Mouse (Mus musculus) telencephalon, adult 2 months (tissue): ENCODE data around the gene Mroh2a.

Experiments
- DNase-seq: peaks from one replicate; pipeline ENCODE4 v3.0.0-alpha.2; 2011; ENCODE audit warnings: low read depth, low spot score

Mroh2a gene

DNA sequence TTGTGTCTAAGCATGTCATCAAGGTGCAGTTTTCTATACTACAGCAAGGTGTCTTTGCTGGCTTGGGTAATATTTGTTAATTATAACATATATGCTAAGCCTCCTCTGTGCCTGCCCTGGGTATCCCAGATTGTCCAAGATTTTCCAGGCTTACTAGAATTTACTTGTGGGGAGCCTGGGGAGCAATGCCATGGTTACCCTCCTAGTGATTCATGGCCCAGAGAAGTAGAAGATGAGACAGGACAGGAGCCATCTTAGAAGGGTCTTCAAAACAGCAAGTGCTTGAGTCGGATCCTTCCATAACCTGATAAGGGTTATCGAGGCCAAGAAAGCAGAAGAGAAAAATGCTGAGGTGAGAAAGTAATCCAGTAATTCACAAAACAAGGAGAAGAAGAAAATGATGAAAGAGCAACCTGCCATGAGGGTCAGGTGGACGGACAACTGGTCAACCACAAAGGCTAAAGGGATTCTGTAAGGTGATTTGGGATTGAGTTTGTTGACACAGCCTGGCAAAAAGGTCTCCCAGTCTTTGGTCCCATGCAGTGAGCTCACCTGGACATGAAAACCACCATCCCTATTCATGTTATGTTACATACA, 64.7 kb downstream of the Mroh2a start:
- no peak for DNase-seq

DNA sequence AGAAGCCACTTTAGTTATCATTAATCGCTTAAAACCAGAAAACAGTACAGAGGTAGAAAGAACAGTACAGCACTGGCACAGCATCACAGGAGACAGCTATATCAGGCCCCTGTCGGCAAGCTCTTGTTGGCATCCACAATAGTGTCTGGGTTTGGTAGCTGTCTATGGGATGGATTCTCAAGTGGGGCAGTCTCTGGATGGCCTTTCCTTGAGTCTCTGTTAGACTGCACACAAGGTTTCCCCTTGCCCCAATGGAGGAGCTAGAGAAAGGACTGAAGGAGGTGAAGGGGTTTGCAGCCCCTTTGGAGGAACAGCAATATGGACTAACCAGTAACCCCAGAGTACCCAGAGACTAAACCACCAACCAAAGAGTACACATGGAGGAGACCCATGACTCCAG, 65.3 kb downstream of the Mroh2a start:
- no peak for DNase-seq

DNA sequence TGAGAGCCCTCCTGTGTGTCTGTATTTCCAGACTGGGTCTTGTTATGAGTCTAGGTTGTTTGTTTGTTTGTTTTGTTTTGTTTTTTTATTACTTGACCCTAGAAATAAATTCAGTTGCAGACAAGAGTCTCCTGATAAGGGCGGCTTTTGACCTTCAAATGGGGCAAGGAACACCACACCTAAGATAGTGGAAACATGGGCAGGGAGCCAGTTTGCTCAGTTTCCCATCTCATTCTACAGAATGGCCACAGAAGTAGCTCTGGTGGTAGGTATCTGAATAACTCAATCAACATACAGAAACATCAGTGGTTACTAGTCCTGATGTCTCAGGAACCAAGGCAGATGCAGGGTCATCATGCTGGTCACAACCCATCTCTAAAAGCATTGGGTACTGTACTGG, 67.9 kb downstream of the Mroh2a start:
- DNase-seq: no peak

- no peak for DNase-seq
Measured at GRCm38 (mm10) chr1:88296171-88296920, 69.6 kb downstream of the Mroh2a start.

DNA sequence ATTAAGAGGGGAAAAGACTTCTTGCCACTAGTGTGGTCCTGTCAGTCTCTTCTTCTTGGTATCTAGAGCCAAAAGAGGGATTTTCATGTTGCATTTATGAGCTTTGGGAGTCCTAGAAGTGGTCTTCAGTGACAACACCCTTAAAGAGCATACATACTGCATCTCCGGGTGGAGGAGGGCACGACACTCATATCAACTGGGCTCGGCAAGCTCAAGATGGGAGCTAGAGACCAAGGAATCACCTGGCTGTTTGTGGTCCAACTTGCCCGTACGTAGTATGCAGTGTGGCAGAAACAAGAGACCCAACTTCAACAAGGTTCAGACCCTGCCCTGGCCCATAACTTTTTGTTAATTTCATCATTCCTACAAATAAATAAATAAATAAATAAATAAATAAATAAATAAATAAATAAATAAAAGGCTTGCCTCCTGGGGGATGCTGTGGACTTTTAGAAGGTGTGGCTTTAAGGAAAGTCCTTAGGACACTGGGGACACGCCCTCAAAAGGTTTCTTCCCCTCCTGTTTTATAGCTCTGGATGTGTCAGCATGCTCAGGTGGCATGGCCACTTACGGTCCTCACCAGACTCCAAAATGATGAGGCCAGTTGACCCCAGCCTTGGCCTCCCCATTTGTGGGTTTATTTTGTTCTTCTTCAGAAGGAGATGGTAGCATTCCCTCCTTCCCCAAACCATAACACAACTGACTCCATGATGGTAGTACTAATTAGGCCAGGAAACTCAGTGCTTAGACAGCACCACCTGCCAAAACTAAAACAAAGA, 70.9 kb downstream of the Mroh2a start:
- no peak for DNase-seq

- no peak for DNase-seq
Measured at GRCm38 (mm10) chr1:88298686-88299528, 72.1 kb downstream of the Mroh2a start.

GRCm38 (mm10) chr1:88299529-88299945, 72.8 kb downstream of the Mroh2a start:
- no peak for DNase-seq

DNA sequence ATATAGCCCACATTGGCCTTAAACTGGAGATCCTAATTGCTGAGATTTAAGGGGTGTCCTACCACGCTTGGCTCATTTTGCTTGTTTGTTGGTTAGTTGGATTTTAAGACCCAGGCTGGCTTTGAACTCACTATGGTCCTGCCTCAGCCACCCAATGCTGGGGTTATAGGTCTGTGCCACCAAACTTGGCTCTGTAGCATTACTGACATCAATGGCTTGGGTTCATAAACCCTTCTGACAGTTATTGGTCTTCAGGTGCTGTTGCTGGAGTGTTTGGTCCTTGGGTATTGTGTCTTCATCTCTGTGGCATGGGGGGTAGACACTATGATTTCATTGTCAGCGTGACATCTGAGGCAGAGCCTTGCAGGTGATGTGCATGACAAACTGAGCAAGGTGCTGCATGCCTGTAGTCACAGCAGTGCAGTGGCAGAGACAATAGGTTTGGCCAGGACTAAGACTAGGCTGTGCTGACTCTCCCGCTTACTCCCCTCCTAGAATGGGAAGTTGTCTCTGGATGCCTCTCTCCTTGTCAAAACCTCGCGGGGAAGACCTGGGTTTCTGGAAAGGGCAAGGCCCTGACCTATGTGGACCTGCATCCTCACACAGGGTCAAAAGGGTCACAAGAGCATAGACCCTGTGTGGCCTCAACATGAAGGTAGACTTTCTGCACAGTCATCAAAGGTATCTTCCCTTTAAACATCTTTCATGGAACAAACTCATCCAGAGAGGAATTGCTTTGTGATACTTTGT, 73.7 kb downstream of the Mroh2a start:
- no peak for DNase-seq

DNA sequence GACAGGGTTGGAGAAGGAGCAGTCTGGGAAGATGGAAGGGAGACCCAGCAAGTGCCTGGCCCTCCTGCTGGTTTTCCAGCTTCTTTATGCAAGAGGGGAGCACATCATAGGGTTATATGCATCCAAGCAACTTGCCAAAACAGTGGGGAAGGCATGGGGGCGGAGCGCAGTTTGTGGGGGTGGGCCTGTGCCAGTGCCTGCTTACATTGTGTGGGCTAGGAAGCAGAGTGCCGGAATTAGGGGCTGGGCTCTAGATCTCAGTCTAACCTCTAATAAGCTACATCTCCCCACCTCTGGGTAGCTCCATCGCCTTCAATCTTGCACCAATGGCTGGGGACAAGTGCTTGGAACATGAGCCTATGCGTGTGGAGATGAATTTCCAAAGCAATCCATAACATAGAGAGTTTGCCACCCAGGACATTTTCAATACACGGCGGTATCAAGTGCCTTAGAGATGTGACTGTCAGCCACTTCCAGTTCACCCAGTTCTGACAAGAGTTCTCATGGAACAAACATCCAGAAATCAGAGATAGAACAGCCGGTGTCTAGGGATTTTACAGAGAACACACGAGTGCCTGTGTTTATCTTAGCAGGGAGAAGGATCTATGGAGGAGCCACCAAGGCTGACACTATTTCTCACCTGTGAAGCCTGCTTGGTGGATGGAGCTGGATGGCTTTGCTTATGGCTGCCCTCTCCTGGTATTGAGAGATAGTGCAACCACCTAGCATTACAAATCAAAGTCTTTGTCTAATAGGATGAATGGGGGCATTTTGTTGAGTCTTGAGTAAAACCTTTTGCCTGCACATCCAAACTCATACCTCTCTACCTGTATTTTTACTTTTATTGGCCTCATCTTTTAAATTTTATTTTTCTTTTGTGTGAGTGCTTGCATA, 74.6 kb downstream of the Mroh2a start:
- DNase-seq: no peak

DNA sequence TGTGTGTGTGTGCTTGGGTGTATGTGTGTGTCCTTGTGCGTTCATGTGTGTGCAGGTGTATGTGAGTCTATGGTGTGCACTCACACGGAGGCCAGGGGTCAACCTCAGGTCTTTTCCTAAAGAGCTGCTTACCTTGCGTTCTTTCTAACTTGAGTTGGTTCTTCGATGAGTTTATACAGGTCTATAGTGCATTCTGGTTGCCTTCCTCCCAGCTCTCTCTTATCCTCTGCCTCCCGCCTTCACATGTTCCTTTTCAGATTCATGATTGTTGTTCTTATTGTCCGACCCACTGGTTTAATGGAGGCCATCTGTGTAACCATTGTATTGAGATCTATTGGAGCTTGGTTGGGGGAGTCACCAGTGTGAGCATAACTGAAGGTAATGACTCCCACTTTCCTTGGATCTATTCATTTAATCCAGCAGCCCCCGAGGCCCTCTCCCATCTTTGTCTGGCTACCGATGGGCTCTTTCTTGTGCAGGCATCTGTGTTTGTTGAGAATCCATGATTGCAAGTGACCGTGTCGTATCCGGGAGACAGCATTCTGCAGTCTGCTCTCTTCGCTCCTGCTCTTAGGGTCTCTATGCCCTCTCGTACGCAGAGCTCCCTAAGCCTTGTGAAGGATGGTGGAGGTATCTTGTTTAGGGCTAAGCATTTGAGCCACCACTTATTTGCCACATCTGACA, 75.4 kb downstream of the Mroh2a start:
- no peak for DNase-seq

GRCm38 (mm10) chr1:88303762-88304161, 77.0 kb downstream of the Mroh2a start:
- DNase-seq: no peak

DNA sequence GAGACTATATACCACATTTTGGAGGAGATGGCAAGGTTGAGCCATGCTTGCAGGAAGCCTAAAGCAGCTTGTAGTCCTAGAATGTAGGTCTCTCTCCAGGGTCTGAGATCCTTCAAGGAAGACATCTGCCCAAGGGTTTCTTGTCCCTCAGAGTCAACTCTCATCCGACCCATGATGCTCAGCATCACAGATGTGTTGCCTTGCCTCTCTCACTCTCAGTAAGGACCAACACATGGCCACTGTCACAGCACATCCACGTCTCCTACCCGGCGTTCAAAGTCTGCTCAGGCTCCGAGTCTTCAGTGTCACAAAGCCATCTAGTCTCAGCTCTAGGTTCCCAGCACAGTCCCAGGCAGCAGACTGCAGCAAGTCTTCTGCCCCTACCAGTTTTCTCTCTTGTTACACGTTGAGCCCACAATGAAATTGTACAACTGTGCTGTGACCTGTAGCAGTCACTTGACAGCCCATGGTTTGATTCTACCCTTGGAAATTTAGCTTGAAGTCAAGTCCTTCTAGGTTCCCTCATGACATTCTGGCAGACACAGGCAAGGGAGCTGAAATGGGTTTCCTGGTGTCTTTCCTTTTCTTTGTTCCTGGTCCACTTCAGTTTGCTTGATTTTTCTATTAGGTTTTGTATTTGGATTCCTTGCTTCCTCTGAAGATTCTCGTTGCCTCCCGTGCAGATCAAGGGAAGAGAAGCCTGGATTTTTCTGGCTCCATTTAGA, 77.6 kb downstream of the Mroh2a start:
- no peak for DNase-seq

GRCm38 (mm10) chr1:88305018-88305795, 78.4 kb downstream of the Mroh2a start:
- DNase-seq: no peak

DNA sequence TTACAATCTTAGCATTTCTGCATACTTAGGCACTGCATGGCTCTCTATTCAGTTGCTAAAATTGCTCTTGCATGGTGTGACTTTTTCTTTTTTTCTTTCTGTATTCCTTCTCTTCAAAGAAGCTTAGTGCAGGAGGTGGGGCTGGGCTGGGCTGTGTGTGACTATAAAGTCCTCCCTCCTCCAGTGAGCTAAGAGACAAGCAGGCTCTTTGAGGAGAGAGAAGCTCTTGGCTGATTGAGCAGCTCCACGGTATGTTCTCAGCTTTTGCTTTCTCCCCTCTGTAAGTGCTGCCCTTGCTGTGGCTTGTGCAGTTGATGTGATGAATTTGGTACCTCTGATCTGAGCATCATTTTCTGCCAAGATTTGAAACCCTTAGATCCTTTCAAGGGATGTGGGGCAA, 79.8 kb downstream of the Mroh2a start:
- no peak for DNase-seq

GRCm38 (mm10) chr1:88307180-88307579, 80.4 kb downstream of the Mroh2a start:
- no peak for DNase-seq

DNA sequence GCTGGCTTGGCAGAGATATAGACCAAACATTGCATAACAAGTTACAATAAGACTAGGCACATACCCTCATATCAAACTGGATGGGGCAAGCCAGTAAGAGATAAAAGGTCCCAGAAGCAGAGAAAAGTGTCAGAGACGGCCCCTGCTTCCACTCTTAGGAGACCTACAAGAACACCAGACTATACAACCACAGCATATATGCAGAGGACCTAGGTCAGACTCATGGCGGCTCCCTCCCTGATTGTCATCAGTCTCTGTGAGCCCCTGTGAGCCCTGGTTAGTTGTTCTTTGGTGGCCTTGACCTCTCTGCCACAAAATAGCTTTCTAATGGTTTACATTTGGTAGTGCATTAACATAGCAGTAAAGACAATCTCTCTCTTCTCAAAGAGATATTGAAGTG, 82.2 kb downstream of the Mroh2a start:
- DNase-seq: no peak

DNA sequence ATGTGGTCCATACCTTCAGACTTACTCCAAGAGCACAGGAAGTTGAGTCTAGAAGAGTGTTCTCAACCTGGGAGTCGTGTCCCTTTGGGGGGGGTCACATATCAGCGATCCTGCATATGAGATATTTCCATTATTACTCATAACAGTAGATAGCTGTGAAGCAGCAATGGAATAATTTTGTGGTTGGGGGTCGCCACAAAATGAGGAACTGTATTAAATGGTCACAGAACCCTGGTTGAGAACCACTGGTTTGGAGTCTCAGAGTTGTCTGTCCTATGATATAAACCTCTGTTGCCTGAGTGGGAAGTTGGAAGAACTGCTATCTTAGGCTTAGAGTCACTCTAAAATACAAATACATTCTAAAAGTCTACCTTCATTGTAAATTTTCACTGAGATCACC, 83.1 kb downstream of the Mroh2a start:
- DNase-seq: no peak

DNA sequence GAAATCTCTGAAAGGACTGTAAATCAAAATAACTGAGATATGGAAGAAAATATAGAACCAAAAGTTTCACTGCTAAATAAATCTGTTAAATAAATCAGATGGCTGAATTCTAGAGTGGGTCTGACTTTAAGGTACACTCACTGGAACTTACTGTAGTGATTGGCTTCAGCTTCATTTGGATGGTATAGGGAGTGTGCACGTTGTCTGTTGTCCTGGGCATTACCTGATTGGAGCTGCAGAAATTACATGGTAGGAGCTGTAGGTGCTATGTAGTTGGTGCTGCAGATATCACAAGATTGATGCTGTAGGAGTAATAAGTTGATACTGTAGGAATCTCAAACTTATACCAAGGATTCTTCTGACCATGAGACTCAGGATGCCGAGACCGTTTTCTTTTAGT, 83.6 kb downstream of the Mroh2a start:
- DNase-seq: no peak
